Mouse (Mus musculus): ENCODE data around the gene Klc4. TPM values are rescaled to one million over a fixed set of nuclear protein-coding genes. Genes with fewer than 3 reads are reported as not detected.

Klc4 gene
- polyA plus RNA-seq, 1 experiment = 213 TPM

GRCm38 (mm10) chr17:46681466-46682118 is 35.8 kb upstream of the Klc4 start:
- TF ChIP-seq CTCF (IDR thresholded peaks at IDR 0.05; ENCODE audit: extremely low read depth, insufficient read length, insufficient replicate concordance, low read depth, low read length) (no peak), POLR2A (IDR thresholded peaks at IDR 0.05; ENCODE audit: low read depth, low read length) (no peak)
- Histone ChIP-seq H3K27ac (ENCODE audit: insufficient read depth, low read depth, low read length) (peak overlapping the region; percentile 7; the same call in 1 of the 2 replicates), H3K4me1 (ENCODE audit: control insufficient read depth, insufficient read depth, insufficient read length, low read length) (peaks cover 13% of the 10 kb centered on the region), H3K27me3 (ENCODE audit: control insufficient read depth, insufficient read depth, low read length) (no peaks in the 10 kb centered on the region), H3K4me3 (ENCODE audit: low read depth, low read length) (peak overlapping the region; percentile 78), H3K36me3 (ENCODE audit: control insufficient read depth, insufficient read depth, low read length) (peaks cover 46% of the 10 kb centered on the region)
- WGBS = 28% methylated on average over 12 of the region's 12 CpGs

DNA sequence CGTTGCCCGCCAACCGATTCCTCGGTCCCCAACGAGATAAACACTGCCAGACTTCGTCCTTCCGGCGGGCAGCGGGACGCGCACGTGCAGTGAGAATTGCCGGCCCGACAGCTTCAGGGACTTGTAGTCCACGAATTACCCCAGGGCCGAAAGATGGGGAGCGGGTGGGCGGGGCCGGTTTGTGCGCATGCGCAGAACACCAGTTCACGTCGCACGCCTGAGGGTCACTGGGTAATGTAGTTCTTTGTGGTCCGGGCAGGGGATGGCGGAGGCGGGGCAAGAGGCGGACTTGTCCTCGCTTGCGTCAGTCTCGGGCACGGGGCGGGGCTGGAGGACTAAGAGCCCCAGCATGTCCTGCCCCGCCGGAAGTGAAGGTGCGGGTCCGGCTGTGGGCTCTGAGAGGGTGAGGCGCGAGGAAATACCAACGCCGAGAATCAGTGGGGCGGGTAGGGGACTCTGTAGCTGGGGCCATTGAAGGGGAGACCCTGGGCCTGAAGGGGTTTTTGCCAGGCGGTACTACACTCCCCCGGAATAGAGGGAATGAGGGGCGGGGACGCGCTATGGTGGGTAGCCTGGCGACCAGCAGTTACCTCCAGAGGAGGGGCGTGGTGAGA is 35.0 kb upstream of the Klc4 start, which contains the start of gene Klhdc3:
Gene Klhdc3 (minus strand): TSS at position 155 of the 614 bp plus-strand sequence.
- TF ChIP-seq POLR2A (IDR thresholded peaks at IDR 0.05; ENCODE audit: low read depth, low read length) (no peak; the same call in none of the 2 replicates), CTCF (IDR thresholded peaks at IDR 0.05; ENCODE audit: extremely low read depth, insufficient read length, insufficient replicate concordance, low read depth, low read length) (no peak)
- H3K4me1 ChIP-seq (ENCODE audit: control insufficient read depth, insufficient read depth, insufficient read length, low read length) = peaks cover 13% of the 10 kb centered on the region
- H3K4me3 ChIP-seq (ENCODE audit: low read depth, low read length) = peak within 1 kb of the TSS; percentile 97
- peak within 1 kb of the TSS; percentile 74 for H3K27ac ChIP-seq (ENCODE audit: insufficient read depth, low read depth, low read length)
- H3K36me3 ChIP-seq (ENCODE audit: control insufficient read depth, insufficient read depth, low read length) = peaks cover 44% of the 10 kb centered on the region
- WGBS = under 1% methylated on average over 49 of the region's 49 CpGs
- H3K27me3 ChIP-seq (ENCODE audit: control insufficient read depth, insufficient read depth, low read length) = no peaks in the 10 kb centered on the region

DNA sequence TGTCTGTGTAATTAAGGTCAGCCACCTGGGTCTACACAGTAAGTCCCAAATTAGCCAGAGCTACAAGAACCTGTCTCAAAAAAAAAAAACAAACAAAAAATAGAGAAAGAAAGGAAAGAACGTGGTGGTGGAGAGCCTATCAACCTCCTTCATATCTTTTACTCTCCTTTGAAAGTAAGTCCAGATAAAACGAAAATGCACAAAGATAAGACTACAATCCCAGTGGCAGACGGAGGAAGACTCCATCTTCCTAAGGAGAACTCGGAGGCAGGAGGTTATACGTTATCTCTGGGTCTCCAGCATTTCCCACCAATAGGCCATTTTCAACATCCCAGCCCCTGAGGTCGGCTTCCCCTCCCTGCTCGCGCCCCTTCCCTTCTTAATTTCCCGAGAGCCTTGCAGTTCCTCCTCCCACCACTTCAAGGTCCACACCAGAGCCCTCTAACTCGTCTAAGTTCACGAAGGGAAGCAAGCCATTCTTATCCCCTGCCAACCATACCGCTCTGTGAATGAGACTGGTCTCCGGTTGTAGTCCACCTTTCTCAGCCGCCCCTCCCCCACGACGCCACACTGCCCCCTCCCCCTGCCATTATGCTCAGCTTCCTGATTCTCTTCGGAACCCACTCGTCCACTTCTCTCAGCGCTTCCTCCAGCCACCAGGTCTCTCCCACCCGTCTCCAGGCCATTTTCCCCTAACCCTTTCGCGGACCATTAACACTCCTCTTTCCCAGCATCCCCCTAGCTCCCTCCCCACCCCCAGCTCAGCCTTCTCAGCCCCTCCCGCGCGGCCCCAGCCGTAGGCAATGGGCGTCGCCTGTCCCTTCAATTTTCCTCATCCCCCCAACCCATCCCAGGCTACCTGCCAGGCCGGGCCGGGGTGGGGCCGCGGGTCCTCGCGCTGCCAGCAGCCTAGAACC is 34.3 kb upstream of the Klc4 start:
- Histone ChIP-seq H3K27ac (ENCODE audit: insufficient read depth, low read depth, low read length) (peak overlapping the region; percentile 74), H3K4me1 (ENCODE audit: control insufficient read depth, insufficient read depth, insufficient read length, low read length) (peaks cover 13% of the 10 kb centered on the region), H3K4me3 (ENCODE audit: low read depth, low read length) (peak overlapping the region; percentile 97), H3K27me3 (ENCODE audit: control insufficient read depth, insufficient read depth, low read length) (no peaks in the 10 kb centered on the region), H3K36me3 (ENCODE audit: control insufficient read depth, insufficient read depth, low read length) (peaks cover 39% of the 10 kb centered on the region)
- WGBS = 1% methylated on average over 34 of the region's 34 CpGs
- TF ChIP-seq POLR2A (IDR thresholded peaks at IDR 0.05; ENCODE audit: low read depth, low read length) (no peak), CTCF (IDR thresholded peaks at IDR 0.05; ENCODE audit: extremely low read depth, insufficient read length, insufficient replicate concordance, low read depth, low read length) (peak; percentile 7; the same call in 1 of the 2 replicates)

DNA sequence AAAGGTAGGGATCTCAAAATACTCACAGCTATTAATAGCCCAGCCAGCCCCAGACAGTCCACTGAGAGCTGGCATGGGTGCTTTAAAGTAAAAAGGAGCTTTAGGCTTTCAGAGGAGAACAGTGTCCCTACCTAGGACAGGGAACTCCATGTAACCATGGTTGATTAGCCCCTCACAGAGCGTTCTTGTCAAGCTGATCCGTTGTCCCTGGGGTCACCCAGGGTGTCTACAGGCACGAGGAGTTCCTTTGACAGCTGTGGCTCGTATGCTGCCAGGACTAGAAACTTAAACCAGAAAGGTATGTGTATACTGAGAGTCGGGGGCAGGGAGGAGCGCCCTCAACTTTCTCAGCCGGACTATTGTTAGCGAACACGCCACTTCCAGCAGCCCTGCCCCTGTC is 33.1 kb upstream of the Klc4 start:
- Histone ChIP-seq H3K4me1 (ENCODE audit: control insufficient read depth, insufficient read depth, insufficient read length, low read length) (peaks cover 18% of the 10 kb centered on the region), H3K4me3 (ENCODE audit: low read depth, low read length) (no peak overlapping the region), H3K27me3 (ENCODE audit: control insufficient read depth, insufficient read depth, low read length) (no peaks in the 10 kb centered on the region), H3K36me3 (ENCODE audit: control insufficient read depth, insufficient read depth, low read length) (peaks cover 31% of the 10 kb centered on the region), H3K27ac (ENCODE audit: insufficient read depth, low read depth, low read length) (no peak overlapping the region)
- WGBS = 65% methylated on average over 9 of the region's 9 CpGs
- TF ChIP-seq POLR2A (IDR thresholded peaks at IDR 0.05; ENCODE audit: low read depth, low read length) = no peak
- TF ChIP-seq CTCF (IDR thresholded peaks at IDR 0.05; ENCODE audit: extremely low read depth, insufficient read length, insufficient replicate concordance, low read depth, low read length) = no peak

GRCm38 (mm10) chr17:46678416-46678815 is 32.6 kb upstream of the Klc4 start, which contains the start of gene Mea1:
Gene Mea1, plus strand, starts transcription at chr17:46678793.
- Histone ChIP-seq H3K27me3 (ENCODE audit: control insufficient read depth, insufficient read depth, low read length) (no peaks in the 10 kb centered on the region), H3K4me1 (ENCODE audit: control insufficient read depth, insufficient read depth, insufficient read length, low read length) (peaks cover 18% of the 10 kb centered on the region), H3K4me3 (ENCODE audit: low read depth, low read length) (peak within 1 kb of the TSS; percentile 18), H3K36me3 (ENCODE audit: control insufficient read depth, insufficient read depth, low read length) (peaks cover 26% of the 10 kb centered on the region), H3K27ac (ENCODE audit: insufficient read depth, low read depth, low read length) (no peak within 1 kb of the TSS)
- TF ChIP-seq POLR2A (IDR thresholded peaks at IDR 0.05; ENCODE audit: low read depth, low read length) = no peak
- TF ChIP-seq CTCF (IDR thresholded peaks at IDR 0.05; ENCODE audit: extremely low read depth, insufficient read length, insufficient replicate concordance, low read depth, low read length) = no peak
- WGBS = 84% methylated on average over 9 of the region's 9 CpGs

GRCm38 (mm10) chr17:46674530-46675283 is 28.9 kb upstream of the Klc4 start:
- Histone ChIP-seq H3K4me1 (ENCODE audit: control insufficient read depth, insufficient read depth, insufficient read length, low read length) (peaks cover 13% of the 10 kb centered on the region), H3K4me3 (ENCODE audit: low read depth, low read length) (peak overlapping the region; percentile 99), H3K27me3 (ENCODE audit: control insufficient read depth, insufficient read depth, low read length) (no peaks in the 10 kb centered on the region), H3K27ac (ENCODE audit: insufficient read depth, low read depth, low read length) (0 out of 2 replicates have a peak overlapping the region, but pooled peaks have one; percentile 21), H3K36me3 (ENCODE audit: control insufficient read depth, insufficient read depth, low read length) (peaks cover 31% of the 10 kb centered on the region)
- TF ChIP-seq CTCF (IDR thresholded peaks at IDR 0.05; ENCODE audit: extremely low read depth, insufficient read length, insufficient replicate concordance, low read depth, low read length) = no peak
- no peak for TF ChIP-seq POLR2A (IDR thresholded peaks at IDR 0.05; ENCODE audit: low read depth, low read length)
- WGBS = 26% methylated on average over 15 of the region's 15 CpGs
